22 mouse cellular contexts compared by ENCODE assay signal in the genomic region with DNA sequence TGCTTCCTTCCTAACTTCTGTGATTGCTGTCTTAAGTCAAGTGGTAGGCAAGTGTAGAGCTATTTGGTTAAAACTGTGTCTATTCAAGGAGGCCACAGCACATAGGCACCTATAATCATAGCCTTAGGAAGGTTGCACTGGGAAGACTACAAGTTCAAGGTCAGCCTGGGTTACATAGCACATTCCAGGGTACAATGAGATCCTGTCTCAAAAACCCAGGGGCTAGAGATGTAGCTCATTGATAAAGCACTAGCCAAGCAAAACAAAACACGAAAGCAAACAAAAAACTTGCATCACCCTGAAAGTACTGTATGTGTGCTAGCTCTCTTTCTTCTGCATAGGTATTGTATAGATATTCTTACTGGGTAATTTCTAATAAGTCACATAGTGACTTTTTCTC.
DNase-seq lines count a peak whose midpoint lies in the region; ATAC-seq and TF ChIP-seq lines count a peak whose summit lies in the region.
"Had no signal": no experiment of that assay in that cellular context is flagged by ENCODE, and none has a peak within 500 bp of the region (broad histone marks: within the 10 kb centered on the region; RNA-seq: fewer than 3 reads in every experiment).

No protein-coding gene starts in this region.

- no peaks in the 10 kb centered on the region for H3K36me3 ChIP-seq in kidney, embryonic 14.5 days (ENCODE audit: control insufficient read depth, insufficient read depth, low read length)
- H3K36me3 ChIP-seq in liver, embryonic 16.5 days (ENCODE audit: control insufficient read depth, insufficient read depth) = no peaks in the 10 kb centered on the region
- no peaks in the 10 kb centered on the region for H3K36me3 ChIP-seq in stomach, postnatal 0 days (ENCODE audit: control insufficient read depth, insufficient read depth, low read length)
- H3K36me3 ChIP-seq: heart, embryonic 12.5 days; hindbrain, embryonic 12.5 days; midbrain, embryonic 15.5 days had no signal

- H3K4me1 ChIP-seq in kidney, embryonic 14.5 days (ENCODE audit: control insufficient read depth, insufficient read depth, low read length) = peaks cover 13% of the 10 kb centered on the region
- H3K4me1 ChIP-seq in liver, embryonic 16.5 days (ENCODE audit: control insufficient read depth, low read depth, low read length) = no peaks in the 10 kb centered on the region
- H3K4me1 ChIP-seq in stomach, postnatal 0 days (replicated peaks; ENCODE audit: control insufficient read depth, insufficient read depth) = no peaks in the 10 kb centered on the region

- 0 out of 2 replicates have a peak, but pooled peaks have one; percentile 36 for ATAC-seq in kidney, embryonic 14.5 days (ENCODE audit: low FRiP score, low TSS enrichment)
- peak; percentile 77 for ATAC-seq in liver, embryonic 16.5 days (ENCODE audit: low read depth)
- no peak for ATAC-seq in stomach, postnatal 0 days (ENCODE audit: low FRiP score, low TSS enrichment)
- ATAC-seq: activated CD4-positive, CD25-positive, alpha-beta regulatory T cell, adult 4 months; forebrain, embryonic 14.5 days; midbrain, embryonic 15.5 days had no signal

- 71% methylated on average over 1 of the region's 1 CpGs for WGBS in kidney, embryonic 14.5 days
- 30% methylated on average over 1 of the region's 1 CpGs for WGBS in liver, embryonic 16.5 days (ENCODE audit: insufficient replicate concordance)
- WGBS in stomach, postnatal 0 days = 57% methylated on average over 1 of the region's 1 CpGs

- no peaks in the 10 kb centered on the region for H3K27me3 ChIP-seq in kidney, embryonic 14.5 days (ENCODE audit: control insufficient read depth, insufficient read depth, low read length)
- no peaks in the 10 kb centered on the region for H3K27me3 ChIP-seq in liver, embryonic 16.5 days (ENCODE audit: control insufficient read depth, insufficient read depth, low read depth, low read length)
- H3K27me3 ChIP-seq in stomach, postnatal 0 days (ENCODE audit: control insufficient read depth, insufficient read depth, low read length) = no peaks in the 10 kb centered on the region
- H3K27me3 ChIP-seq: CH12.LX; heart, embryonic 12.5 days; hindbrain, embryonic 12.5 days; midbrain, embryonic 15.5 days had no signal

- H3K4me2 ChIP-seq in kidney, embryonic 14.5 days (replicated peaks; ENCODE audit: low read depth, low read length) = no peak overlapping the region
- no peak overlapping the region for H3K4me2 ChIP-seq in liver, embryonic 16.5 days (ENCODE audit: low read depth, low read length)
- no peak overlapping the region for H3K4me2 ChIP-seq in stomach, postnatal 0 days (replicated peaks; ENCODE audit: low read depth)
- H3K4me2 ChIP-seq: heart, embryonic 12.5 days; hindbrain, embryonic 12.5 days; midbrain, embryonic 15.5 days had no signal

- TF ChIP-seq EP300 in stomach, postnatal 0 days (optimal IDR thresholded peaks at IDR 0.05) = no peak

- no peak overlapping the region for H3K9ac ChIP-seq in kidney, embryonic 14.5 days (ENCODE audit: low read depth, low read length)
- no peak overlapping the region for H3K9ac ChIP-seq in liver, embryonic 16.5 days (ENCODE audit: low read depth, low read length)
- H3K9ac ChIP-seq in stomach, postnatal 0 days (ENCODE audit: low read length) = no peak overlapping the region
- H3K9ac ChIP-seq: heart, embryonic 12.5 days; hindbrain, embryonic 12.5 days; liver, embryonic 14.5 days; midbrain, embryonic 15.5 days had no signal

- no peak overlapping the region for H3K4me3 ChIP-seq in kidney, embryonic 14.5 days (ENCODE audit: low read length)
- no peak overlapping the region for H3K4me3 ChIP-seq in liver, embryonic 16.5 days (ENCODE audit: low read depth, low read length)
- H3K4me3 ChIP-seq in stomach, postnatal 0 days (ENCODE audit: low read depth, low read length) = no peak overlapping the region
- H3K4me3 ChIP-seq: heart, embryonic 12.5 days; hindbrain, embryonic 12.5 days; midbrain, embryonic 15.5 days; myocyte had no signal

- peak overlapping the region; percentile 51; the same call in 1 of the 2 replicates for H3K27ac ChIP-seq in kidney, embryonic 14.5 days (ENCODE audit: low read depth, low read length)
- peak overlapping the region; percentile 70 for H3K27ac ChIP-seq in liver, embryonic 16.5 days (ENCODE audit: low read length)
- H3K27ac ChIP-seq in stomach, postnatal 0 days (replicated peaks) = 0 out of 2 replicates have a peak overlapping the region, but pooled peaks have one; percentile 35
- H3K27ac ChIP-seq: hindbrain, embryonic 12.5 days; liver, embryonic 14.5 days; midbrain, embryonic 15.5 days had no signal

- no peak for TF ChIP-seq CTCF in stomach, postnatal 0 days (IDR thresholded peaks at IDR 0.05; ENCODE audit: low read depth)

- no peaks in the 10 kb centered on the region for H3K9me3 ChIP-seq in kidney, embryonic 14.5 days (ENCODE audit: control insufficient read depth, low read length)
- no peaks in the 10 kb centered on the region for H3K9me3 ChIP-seq in liver, embryonic 16.5 days (replicated peaks; ENCODE audit: control insufficient read depth, low read length)
- H3K9me3 ChIP-seq in stomach, postnatal 0 days (ENCODE audit: control insufficient read depth, low read length) = no peaks in the 10 kb centered on the region
- H3K9me3 ChIP-seq: heart, embryonic 12.5 days; hindbrain, embryonic 12.5 days; midbrain, embryonic 15.5 days had no signal

- DNase-seq in kidney, postnatal 10 days = no peak
- no peak for DNase-seq in liver
- peak; percentile 71 for DNase-seq in fat pad, adult 2 months (ENCODE audit: extremely low read depth, low read depth, low spot score)
- DNase-seq in stomach, postnatal 0 days (ENCODE audit: low spot score) = no peak
- no peak for DNase-seq in adrenal gland, adult 18-20 months (ENCODE audit: low spot score in 2 of 2)
- DNase-seq: adrenal gland, postnatal 14 days; B cell, adult 2 months; cerebellum, adult 9-10 months; heart, postnatal 14 days; layer of hippocampus, postnatal 36 days; thymus, adult 18-20 months; thymus, postnatal 36 days had no signal
